Mouse (Mus musculus): Measurements from ENCODE around the gene Ccdc77.
A peak's percentile ranks its signal among the peaks of the same experiment; 100 is the strongest.

Ccdc77 gene

GRCm38 (mm10) chr6:120363688-120364522 lies at the start of gene Ccdc77, which contains the start of gene Kdm5a:
Ccdc77 (minus strand) TSS chr6:120364374.
Kdm5a (plus strand) TSS chr6:120364124.
- peak; percentile 96 for DNase-seq

GRCm38 (mm10) chr6:120403936-120404335 lies 39.8 kb upstream of the Ccdc77 start:
- DNase-seq: no peak

GRCm38 (mm10) chr6:120395622-120396345 lies 31.6 kb upstream of the Ccdc77 start:
- DNase-seq: no peak

GRCm38 (mm10) chr6:120392811-120393210 lies 28.6 kb upstream of the Ccdc77 start:
- no peak for DNase-seq

GRCm38 (mm10) chr6:120390054-120390453 lies 25.9 kb upstream of the Ccdc77 start:
- DNase-seq: no peak

- no peak for DNase-seq
Observed at GRCm38 (mm10) chr6:120376736-120377135, 12.6 kb upstream of the Ccdc77 start.

GRCm38 (mm10) chr6:120365051-120365450 lies 877 bp upstream of the Ccdc77 start:
- peak; percentile 50 for DNase-seq

GRCm38 (mm10) chr6:120364523-120364905 lies 340 bp upstream of the Ccdc77 start:
- no peak for DNase-seq

GRCm38 (mm10) chr6:120362774-120363687 lies 1.1 kb downstream of the Ccdc77 start:
- no peak for DNase-seq

GRCm38 (mm10) chr6:120362124-120362523 lies 2.0 kb downstream of the Ccdc77 start:
- DNase-seq: no peak

GRCm38 (mm10) chr6:120356951-120357945 lies 6.9 kb downstream of the Ccdc77 start:
- DNase-seq: peak; percentile 77 to 81

GRCm38 (mm10) chr6:120356478-120356877 lies 7.7 kb downstream of the Ccdc77 start:
- no peak for DNase-seq

- no peak for DNase-seq
Observed at GRCm38 (mm10) chr6:120349018-120349417, 15.2 kb downstream of the Ccdc77 start.

GRCm38 (mm10) chr6:120343992-120344391 lies 20.2 kb downstream of the Ccdc77 start:
- no peak for DNase-seq

- no peak for DNase-seq
Observed at GRCm38 (mm10) chr6:120332351-120332750, 31.8 kb downstream of the Ccdc77 start.

- DNase-seq: peak; percentile 76 to 77
Observed at GRCm38 (mm10) chr6:120324295-120324927, 39.8 kb downstream of the Ccdc77 start.

GRCm38 (mm10) chr6:120320369-120320768 lies 43.8 kb downstream of the Ccdc77 start:
- DNase-seq: no peak

GRCm38 (mm10) chr6:120319129-120319528 lies 45.0 kb downstream of the Ccdc77 start:
- DNase-seq: no peak

GRCm38 (mm10) chr6:120318303-120318940 lies 45.8 kb downstream of the Ccdc77 start:
- no peak for DNase-seq

GRCm38 (mm10) chr6:120312443-120312842 lies 51.7 kb downstream of the Ccdc77 start:
- DNase-seq: no peak

- DNase-seq: no peak
Observed at GRCm38 (mm10) chr6:120309787-120310186, 54.4 kb downstream of the Ccdc77 start.

Data from B cell, adult 2 months (primary cell).